Mouse (Mus musculus): ENCODE data around the gene Mt3.

- TF ChIP-seq CTCF (IDR thresholded peaks at IDR 0.05; ENCODE audit: low read depth, low read length) = no peak
- no peak for TF ChIP-seq GATA2 (IDR thresholded peaks at IDR 0.05; ENCODE audit: borderline replicate concordance, low read depth, low read length)
- no peak for TF ChIP-seq GATA1 (IDR thresholded peaks at IDR 0.05; ENCODE audit: borderline replicate concordance, low read length)
Observed at GRCm38 (mm10) chr8:94136192-94136591, 16.2 kb upstream of the Mt3 start.

Measured in G1E (cell line).